Mouse (Mus musculus) intestine, postnatal 0 days (tissue): ENCODE data around the gene Gm5136. TPM values are rescaled to one million over a fixed set of nuclear protein-coding genes. Genes with fewer than 3 reads are reported as not detected.

Experiments used
- ATAC-seq: fragments of 200-750 bp; cut with Nextera tagmentation; 2 replicates; pipeline ENCODE4 v1.8.0; 2017; ENCODE audit warnings: mild to moderate bottlenecking, moderate TSS enrichment, moderate library complexity
- H3K27ac ChIP-seq: fragments of 300-500 bp; sonication (generic); 2 replicates; pipeline ENCODE4 v1.5.1; 2014; ENCODE audit warnings: mild to moderate bottlenecking, low read depth, low read length, moderate library complexity
- H3K27me3 ChIP-seq: fragments of 300-500 bp; sonication (generic); replicated peaks from 2 replicates; pipeline ENCODE4 v1.6.1; 2014; ENCODE audit warnings: low read length, mixed read lengths; ENCODE audit not compliant: control insufficient read depth, insufficient read depth
- H3K36me3 ChIP-seq: fragments of 300-500 bp; sonication (generic); 2 replicates; pipeline ENCODE4 v1.6.1; 2014; ENCODE audit warnings: mild to moderate bottlenecking, moderate library complexity; ENCODE audit not compliant: control insufficient read depth, insufficient read depth
- H3K4me1 ChIP-seq: fragments of 300-500 bp; sonication (generic); replicated peaks from 2 replicates; pipeline ENCODE4 v1.6.1; 2014; ENCODE audit warnings: antibody characterized with exemption, low read length, mixed read lengths; ENCODE audit not compliant: control insufficient read depth, insufficient read depth
- H3K4me2 ChIP-seq: fragments of 300-500 bp; sonication (generic); replicated peaks from 2 replicates; pipeline ENCODE4 v1.6.1; 2014; ENCODE audit warnings: low read depth, mild to moderate bottlenecking, moderate library complexity
- H3K4me3 ChIP-seq: fragments of 300-500 bp; sonication (generic); 2 replicates; pipeline ENCODE4 v1.5.1; 2014; ENCODE audit warnings: low read depth, low read length
- H3K9ac ChIP-seq: fragments of 300-500 bp; sonication (generic); 2 replicates; pipeline ENCODE4 v1.6.1; 2014; ENCODE audit warnings: mild to moderate bottlenecking, low read depth, low read length
- H3K9me3 ChIP-seq: fragments of 300-500 bp; sonication (generic); 2 replicates; pipeline ENCODE4 v1.6.1; 2016; ENCODE audit warnings: mixed run types; ENCODE audit not compliant: control insufficient read depth
- CTCF ChIP-seq: sonication (generic); IDR thresholded peaks from 2 replicates; pipeline ENCODE4 v1.5.1; 2016; ENCODE audit warnings: low read depth, mild to moderate bottlenecking, control low read depth, antibody characterized with exemption, moderate library complexity
- WGBS: fragments of 180-500 bp; shearing (Covaris S2); extraction: QIAGEN DNeasy Blood & Tissue Kit; methylation state at CpG from one replicate; pipeline ENCODE4 v1.1.7; 2014; 5-methylcytosine and 5-hydroxymethylcytosine counted together
- polyA plus RNA-seq: library from polyadenylated mRNA; unstranded; fragments of >200 nt; fragmentation: Nextera tagmentation; extraction: Ambion mirVana; gene quantifications from 2 replicates; pipeline ENCODE4 v1.2.1, GENCODE M21; 2015

The Gm5136 gene
- polyA plus RNA-seq, 1 experiment from 2014 or later: not detected

- no peaks in the 10 kb centered on the region for H3K9me3 ChIP-seq
- no peak overlapping the region for H3K9ac ChIP-seq
- H3K27me3 ChIP-seq: no peaks in the 10 kb centered on the region
- no peak overlapping the region for H3K27ac ChIP-seq
- no peak overlapping the region for H3K4me2 ChIP-seq
- ATAC-seq: no peak
- no peak for TF ChIP-seq CTCF
- WGBS: 91% methylated on average over 3 of the region's 3 CpGs
- H3K4me3 ChIP-seq: no peak overlapping the region
- no peaks in the 10 kb centered on the region for H3K36me3 ChIP-seq
- H3K4me1 ChIP-seq: no peaks in the 10 kb centered on the region
These were observed 5.7 kb upstream of the Gm5136 start for GRCm38 (mm10) chr10:108705658-108706057.

GRCm38 (mm10) chr10:108701361-108702128 lies 1.6 kb upstream of the Gm5136 start:
- Histone ChIP-seq H3K27me3 (no peaks in the 10 kb centered on the region), H3K9me3 (no peaks in the 10 kb centered on the region), H3K9ac (no peak overlapping the region), H3K27ac (no peak overlapping the region), H3K4me1 (no peaks in the 10 kb centered on the region), H3K36me3 (no peaks in the 10 kb centered on the region), H3K4me3 (no peak overlapping the region), H3K4me2 (no peak overlapping the region)
- ATAC-seq: no peak
- 86% methylated on average over 14 of the region's 14 CpGs for WGBS
- no peak for TF ChIP-seq CTCF

GRCm38 (mm10) chr10:108697062-108697461 lies 2.9 kb downstream of the Gm5136 start:
- Histone ChIP-seq H3K4me1 (no peaks in the 10 kb centered on the region), H3K27me3 (no peaks in the 10 kb centered on the region), H3K9me3 (no peaks in the 10 kb centered on the region), H3K36me3 (no peaks in the 10 kb centered on the region), H3K4me2 (no peak overlapping the region), H3K27ac (no peak overlapping the region), H3K9ac (no peak overlapping the region), H3K4me3 (no peak overlapping the region)
- TF ChIP-seq CTCF: no peak
- 38% methylated on average over 5 of the region's 5 CpGs for WGBS
- no peak for ATAC-seq

GRCm38 (mm10) chr10:108690954-108691353 lies 9.0 kb downstream of the Gm5136 start:
- ATAC-seq: no peak

GRCm38 (mm10) chr10:108686696-108687095 lies 13.3 kb downstream of the Gm5136 start:
- Histone ChIP-seq H3K27ac (no peak overlapping the region), H3K27me3 (no peaks in the 10 kb centered on the region), H3K4me1 (no peaks in the 10 kb centered on the region), H3K9ac (no peak overlapping the region), H3K4me3 (no peak overlapping the region), H3K9me3 (no peaks in the 10 kb centered on the region), H3K4me2 (no peak overlapping the region), H3K36me3 (no peaks in the 10 kb centered on the region)
- WGBS: 70% methylated on average over 4 of the region's 4 CpGs
- no peak for ATAC-seq
- no peak for TF ChIP-seq CTCF

More at GRCm38 (mm10) chr10:108690954-108691353, 9.0 kb downstream of the Gm5136 start:
- H3K9ac ChIP-seq: no peak overlapping the region
- H3K27me3 ChIP-seq: no peaks in the 10 kb centered on the region
- no peaks in the 10 kb centered on the region for H3K9me3 ChIP-seq
- no peak for TF ChIP-seq CTCF
- H3K27ac ChIP-seq: no peak overlapping the region
- H3K4me2 ChIP-seq: no peak overlapping the region
- no peaks in the 10 kb centered on the region for H3K4me1 ChIP-seq
- WGBS: 72% methylated on average over 9 of the region's 9 CpGs
- H3K36me3 ChIP-seq: no peaks in the 10 kb centered on the region
- no peak overlapping the region for H3K4me3 ChIP-seq

GRCm38 (mm10) chr10:108679675-108680390 lies 20.1 kb downstream of the Gm5136 start:
- Histone ChIP-seq H3K4me1 (no peaks in the 10 kb centered on the region), H3K9ac (no peak overlapping the region), H3K27ac (no peak overlapping the region), H3K9me3 (no peaks in the 10 kb centered on the region), H3K27me3 (no peaks in the 10 kb centered on the region), H3K36me3 (no peaks in the 10 kb centered on the region), H3K4me3 (no peak overlapping the region), H3K4me2 (no peak overlapping the region)
- ATAC-seq: no peak
- 49% methylated on average over 14 of the region's 14 CpGs for WGBS
- no peak for TF ChIP-seq CTCF
